Mouse (Mus musculus) embryonic facial prominence, embryonic 10.5 days (tissue): ENCODE results near the gene Mocs3. TPM values are rescaled to one million over a fixed set of nuclear protein-coding genes. Genes with fewer than 3 reads are reported as not detected.

ENCODE experiments used
- DNase-seq: peaks from one replicate; pipeline ENCODE4 v3.0.0-alpha.2; 2017; ENCODE audit warnings: low spot score
- H3K27ac ChIP-seq: fragments of 300-500 bp; sonication (generic); replicated peaks from 2 replicates; pipeline ENCODE4 v1.5.1; 2016; ENCODE audit warnings: mild to moderate bottlenecking
- H3K27me3 ChIP-seq: fragments of 300-500 bp; sonication (generic); replicated peaks from 2 replicates; pipeline ENCODE4 v1.6.1; 2016; ENCODE audit warnings: low read depth, mild to moderate bottlenecking; ENCODE audit not compliant: poor library complexity, severe bottlenecking
- H3K36me3 ChIP-seq: fragments of 300-500 bp; sonication (generic); replicated peaks from 2 replicates; pipeline ENCODE4 v1.6.1; 2016; ENCODE audit warnings: mild to moderate bottlenecking, moderate library complexity
- H3K4me1 ChIP-seq: fragments of 300-500 bp; sonication (generic); 2 replicates; pipeline ENCODE4 v1.6.1; 2016
- H3K4me3 ChIP-seq: fragments of 300-500 bp; sonication (generic); 2 replicates; pipeline ENCODE4 v1.5.1; 2016; ENCODE audit warnings: mild to moderate bottlenecking, moderate library complexity
- H3K9me3 ChIP-seq: fragments of 300-500 bp; sonication (generic); 2 replicates; pipeline ENCODE4 v1.6.1; 2016; ENCODE audit warnings: mild to moderate bottlenecking
- WGBS: fragments of 180-500 bp; shearing (Covaris S2); methylation state at CpG from one replicate; pipeline ENCODE4 v1.1.7; 2016; 5-methylcytosine and 5-hydroxymethylcytosine counted together
- polyA plus RNA-seq: library from polyadenylated mRNA; unstranded; fragments of >200 nt; fragmentation: Nextera tagmentation; extraction: Ambion mirVana; gene quantifications from 2 replicates; pipeline ENCODE4 v1.2.1, GENCODE M21; 2016

The Mocs3 gene
- 6.4 and 6.6 TPM in 2 replicates for polyA plus RNA-seq

- peak; percentile 90 for DNase-seq
- peaks cover 52% of the 10 kb centered on the region for H3K36me3 ChIP-seq
- peak within 1 kb of the TSS; percentile 95 for H3K27ac ChIP-seq
- H3K4me3 ChIP-seq = peak within 1 kb of the TSS; percentile 98
- under 1% methylated on average over 73 of the region's 73 CpGs for WGBS
- no peaks in the 10 kb centered on the region for H3K9me3 ChIP-seq
- H3K27me3 ChIP-seq = no peaks in the 10 kb centered on the region
- peaks cover 31% of the 10 kb centered on the region for H3K4me1 ChIP-seq
These were observed at the start of gene Mocs3, which contains the start of the genes Gm20716 and Dpm1 for GRCm38 (mm10) chr2:168230026-168230728. Gene Mocs3 (plus strand): TSS chr2:168230622. Gene Gm20716 (minus strand): TSS chr2:168230364. Gene Dpm1 (minus strand): TSS chr2:168230591.

- WGBS = 99% methylated on average over 2 of the region's 2 CpGs
- Histone ChIP-seq H3K9me3 (no peaks in the 10 kb centered on the region), H3K36me3 (peaks cover 88% of the 10 kb centered on the region), H3K27me3 (no peaks in the 10 kb centered on the region), H3K27ac (no peak overlapping the region), H3K4me3 (no peak overlapping the region), H3K4me1 (peaks cover 12% of the 10 kb centered on the region)
- no peak for DNase-seq
These were observed 38.6 kb upstream of the Mocs3 start for GRCm38 (mm10) chr2:168191856-168192255.

- DNase-seq = no peak
- peaks cover 87% of the 10 kb centered on the region for H3K36me3 ChIP-seq
- 78% methylated on average over 2 of the region's 2 CpGs for WGBS
- no peaks in the 10 kb centered on the region for H3K9me3 ChIP-seq
- H3K4me1 ChIP-seq = peaks cover 19% of the 10 kb centered on the region
- H3K4me3 ChIP-seq = no peak overlapping the region
- H3K27me3 ChIP-seq = no peaks in the 10 kb centered on the region
- no peak overlapping the region for H3K27ac ChIP-seq
These were observed 36.7 kb upstream of the Mocs3 start for GRCm38 (mm10) chr2:168193685-168194084.

GRCm38 (mm10) chr2:168195721-168196120 lies 34.7 kb upstream of the Mocs3 start:
- H3K4me1 ChIP-seq = peaks cover 35% of the 10 kb centered on the region
- WGBS = 64% methylated on average over 2 of the region's 2 CpGs
- no peaks in the 10 kb centered on the region for H3K27me3 ChIP-seq
- peaks cover 91% of the 10 kb centered on the region for H3K36me3 ChIP-seq
- H3K27ac ChIP-seq = no peak overlapping the region
- no peak overlapping the region for H3K4me3 ChIP-seq
- H3K9me3 ChIP-seq = no peaks in the 10 kb centered on the region
- DNase-seq = no peak

- no peak for DNase-seq
- Histone ChIP-seq H3K27me3 (no peaks in the 10 kb centered on the region), H3K9me3 (no peaks in the 10 kb centered on the region), H3K4me3 (no peak overlapping the region), H3K27ac (no peak overlapping the region), H3K4me1 (peaks cover 32% of the 10 kb centered on the region), H3K36me3 (peaks cover 90% of the 10 kb centered on the region)
- 92% methylated on average over 1 of the region's 1 CpGs for WGBS
These were observed 32.0 kb upstream of the Mocs3 start for GRCm38 (mm10) chr2:168198421-168198820.

GRCm38 (mm10) chr2:168199476-168199875 lies 30.9 kb upstream of the Mocs3 start:
- Histone ChIP-seq H3K4me3 (no peak overlapping the region), H3K9me3 (no peaks in the 10 kb centered on the region), H3K27me3 (no peaks in the 10 kb centered on the region), H3K4me1 (peaks cover 37% of the 10 kb centered on the region), H3K27ac (no peak overlapping the region), H3K36me3 (peaks cover 90% of the 10 kb centered on the region)
- WGBS = 94% methylated on average over 4 of the region's 4 CpGs
- no peak for DNase-seq

GRCm38 (mm10) chr2:168200014-168200691 lies 30.3 kb upstream of the Mocs3 start:
- DNase-seq = no peak
- peaks cover 90% of the 10 kb centered on the region for H3K36me3 ChIP-seq
- 95% methylated on average over 4 of the region's 5 CpGs for WGBS
- H3K27me3 ChIP-seq = no peaks in the 10 kb centered on the region
- H3K27ac ChIP-seq = no peak overlapping the region
- no peak overlapping the region for H3K4me3 ChIP-seq
- H3K9me3 ChIP-seq = no peaks in the 10 kb centered on the region
- peaks cover 44% of the 10 kb centered on the region for H3K4me1 ChIP-seq

- 91% methylated on average over 8 of the region's 8 CpGs for WGBS
- H3K36me3 ChIP-seq = peaks cover 70% of the 10 kb centered on the region
- DNase-seq = no peak
These were observed 25.9 kb upstream of the Mocs3 start for GRCm38 (mm10) chr2:168204476-168204999.

GRCm38 (mm10) chr2:168205265-168205664 lies 25.2 kb upstream of the Mocs3 start:
- WGBS = 8% methylated on average over 6 of the region's 6 CpGs
- Histone ChIP-seq H3K36me3 (peaks cover 75% of the 10 kb centered on the region), H3K4me1 (peaks cover 32% of the 10 kb centered on the region), H3K9me3 (no peaks in the 10 kb centered on the region), H3K27ac (peak overlapping the region; percentile 100), H3K4me3 (peak overlapping the region; percentile 99), H3K27me3 (no peaks in the 10 kb centered on the region)
- peak; percentile 92 for DNase-seq

More at GRCm38 (mm10) chr2:168204476-168204999, 25.9 kb upstream of the Mocs3 start:
- H3K27ac ChIP-seq = no peak overlapping the region
- H3K4me1 ChIP-seq = peaks cover 37% of the 10 kb centered on the region
- no peaks in the 10 kb centered on the region for H3K9me3 ChIP-seq
- no peaks in the 10 kb centered on the region for H3K27me3 ChIP-seq
- H3K4me3 ChIP-seq = peak overlapping the region; percentile 99

GRCm38 (mm10) chr2:168205681-168206631 lies 24.5 kb upstream of the Mocs3 start:
- Histone ChIP-seq H3K27ac (peak overlapping the region; percentile 100), H3K27me3 (no peaks in the 10 kb centered on the region), H3K9me3 (no peaks in the 10 kb centered on the region), H3K4me1 (peaks cover 27% of the 10 kb centered on the region), H3K36me3 (peaks cover 75% of the 10 kb centered on the region), H3K4me3 (peak overlapping the region; percentile 99)
- WGBS = under 1% methylated on average over 49 of the region's 49 CpGs
- DNase-seq = peak; percentile 70

- peak within 1 kb of the TSS; percentile 99 for H3K4me3 ChIP-seq
- peak; percentile 98 for DNase-seq
- H3K27me3 ChIP-seq = no peaks in the 10 kb centered on the region
- H3K36me3 ChIP-seq = peaks cover 76% of the 10 kb centered on the region
- H3K4me1 ChIP-seq = peaks cover 23% of the 10 kb centered on the region
- H3K9me3 ChIP-seq = no peaks in the 10 kb centered on the region
- 2% methylated on average over 62 of the region's 89 CpGs for WGBS
- H3K27ac ChIP-seq = peak within 1 kb of the TSS; percentile 100
These were observed 23.4 kb upstream of the Mocs3 start, which contains the start of gene Adnp for GRCm38 (mm10) chr2:168206725-168207644. Gene Adnp (minus strand): TSS chr2:168207112.
